Mouse (Mus musculus): ENCODE measurements at regions not wholly inside any gene's neighbourhood (a gene's known extent, or its start where the extent isn't known, plus 50 kb on each side); places are given as distances from the start of the nearest gene placed in this dataset.

GRCm38 (mm10) chr12:95576772-95577171, 115.3 kb upstream of the Flrt2 start:
- no peak for DNase-seq (ENCODE audit: low spot score)

DNA sequence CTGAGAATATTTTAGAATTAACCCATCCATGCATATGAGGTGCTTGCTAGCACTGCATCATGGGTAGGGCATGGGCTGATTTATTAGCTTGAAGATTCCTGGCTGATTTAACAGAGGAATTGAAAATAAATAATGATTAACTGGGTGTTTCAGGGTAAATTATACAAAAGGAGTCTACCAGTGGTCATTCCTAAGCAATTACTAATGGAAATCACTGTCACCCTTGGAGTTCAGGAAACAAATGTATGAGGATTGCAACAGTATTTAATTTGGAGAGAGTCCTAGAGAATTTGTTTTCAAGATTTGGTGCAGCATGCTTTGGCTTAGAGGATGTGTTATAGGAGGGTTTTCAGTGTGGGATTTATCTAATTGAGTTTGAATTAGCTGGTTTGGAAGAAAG, 103.0 kb upstream of the Flrt2 start:
- DNase-seq (ENCODE audit: low spot score), result no peak

DNA sequence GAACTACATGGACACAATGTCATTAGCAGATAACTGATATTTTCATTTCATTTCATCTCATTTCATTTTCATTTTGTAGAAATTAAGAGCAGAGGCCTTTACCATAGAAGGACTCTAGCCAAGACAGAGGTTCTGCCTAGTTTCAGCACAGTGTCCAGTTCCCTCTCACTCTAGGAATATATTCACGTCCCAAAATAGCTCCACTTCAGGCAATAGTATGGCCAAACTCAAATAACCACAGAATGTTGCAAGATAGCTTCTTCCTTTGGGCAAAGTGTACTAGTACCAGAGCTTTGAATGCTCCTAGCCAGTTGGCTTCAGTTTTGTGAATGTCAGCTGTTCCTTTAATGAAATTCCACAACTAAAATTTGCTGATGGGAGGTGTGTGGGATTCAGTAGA, 72.7 kb upstream of the Flrt2 start:
- DNase-seq (ENCODE audit: low spot score), result no peak

- DNase-seq (ENCODE audit: low spot score), result peak; percentile 27
These were observed 61.0 kb upstream of the Flrt2 start for GRCm38 (mm10) chr12:95631029-95631428.

DNA sequence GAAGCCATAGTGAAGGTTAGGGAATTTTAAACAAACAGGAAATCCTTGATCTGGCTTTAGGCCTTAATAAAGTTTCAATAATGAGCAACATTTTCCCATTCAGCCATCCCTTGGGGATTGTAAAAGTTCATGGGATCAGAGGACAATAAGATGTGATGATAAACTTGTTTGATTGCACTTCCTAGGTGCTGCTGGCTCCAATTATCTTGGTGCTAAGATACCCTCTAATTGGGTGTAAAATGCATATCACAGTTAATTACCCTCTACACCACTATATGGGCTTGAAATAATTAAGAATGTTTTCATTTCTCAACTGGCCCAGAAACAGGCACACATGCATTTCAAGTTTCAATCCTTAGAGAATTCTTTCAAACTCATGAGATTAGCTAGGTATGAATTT, 55.4 kb upstream of the Flrt2 start:
- DNase-seq (ENCODE audit: low spot score), result no peak

DNA sequence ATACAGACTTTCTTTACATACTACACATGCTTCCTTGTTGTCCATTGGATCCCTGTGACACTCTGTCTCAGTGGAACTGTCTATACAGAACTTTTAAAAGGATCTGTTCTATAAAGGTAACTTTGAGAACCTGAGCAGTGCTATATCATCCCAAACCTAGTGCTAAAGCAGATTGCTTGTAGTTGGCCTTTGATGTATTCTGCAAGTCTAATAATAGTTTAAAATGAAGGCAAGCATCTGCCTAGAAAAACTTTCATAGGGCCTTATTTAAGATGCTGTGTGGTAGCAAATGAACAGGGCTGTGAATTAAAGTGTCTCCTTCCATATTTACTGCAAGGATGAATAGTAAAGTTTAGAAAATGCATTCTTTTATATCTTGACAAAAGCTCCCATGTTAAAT, 52.1 kb upstream of the Flrt2 start:
- no peak for DNase-seq (ENCODE audit: low spot score)

GRCm38 (mm10) chr12:95641628-95642027, 50.4 kb upstream of the Flrt2 start:
- no peak for DNase-seq (ENCODE audit: low spot score)
